Mouse (Mus musculus): ENCODE measurements around the gene Fam107b. TPM values are rescaled to one million over a fixed set of nuclear protein-coding genes. Genes with fewer than 3 reads are reported as not detected.

Gene Fam107b
- polyA plus RNA-seq, 1 experiment = 25.9 TPM

GRCm38 (mm10) chr2:3585231-3585783, 15.0 kb downstream of the Fam107b start:
- H3K36me3 ChIP-seq (ENCODE audit: control insufficient read depth, insufficient read depth, low read length) = no peaks in the 10 kb centered on the region
- WGBS = 61% methylated on average over 3 of the region's 3 CpGs
- TF ChIP-seq POLR2A (IDR thresholded peaks at IDR 0.05; ENCODE audit: low read depth, low read length) (no peak), CTCF (IDR thresholded peaks at IDR 0.05; ENCODE audit: extremely low read depth, insufficient read depth, insufficient read length, insufficient replicate concordance) (no peak)

DNA sequence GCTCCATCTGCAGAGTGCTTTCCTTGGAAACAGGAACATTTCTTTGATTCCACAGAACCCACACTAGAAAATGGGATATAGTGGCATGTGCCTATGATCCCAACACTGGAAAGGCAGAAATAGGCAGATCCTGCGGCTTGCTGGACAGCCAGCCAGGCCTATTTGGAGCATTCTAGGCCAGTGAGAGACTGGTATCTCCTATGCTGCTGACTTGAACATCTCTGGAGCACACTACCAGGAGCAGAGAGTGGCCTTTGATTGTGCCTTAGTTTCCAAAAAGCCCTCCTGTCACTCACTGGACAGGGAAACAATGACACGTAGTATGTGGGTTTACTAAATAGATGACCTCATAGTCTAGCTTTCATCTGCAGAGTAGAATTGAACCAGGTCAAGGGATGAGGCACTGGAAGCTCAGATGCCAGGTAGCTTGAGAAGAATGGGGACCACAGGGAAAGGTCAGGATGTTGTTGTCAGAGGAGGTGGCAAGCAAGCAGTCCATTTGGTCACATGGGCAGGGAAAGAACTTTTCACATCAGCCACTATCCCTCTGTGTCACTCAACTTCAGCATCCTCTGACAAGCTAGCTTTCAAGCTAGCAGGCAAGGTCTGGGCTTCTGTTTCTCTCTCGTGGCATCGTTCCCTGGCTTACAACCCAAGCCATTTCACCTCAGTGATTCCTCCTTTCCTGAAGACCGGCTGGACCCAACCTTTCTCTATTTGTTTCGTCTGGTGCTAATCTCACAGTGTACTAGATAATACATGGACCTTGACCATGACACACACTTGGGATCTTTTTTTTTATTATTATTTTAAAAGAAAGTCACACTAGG, 20.0 kb downstream of the Fam107b start:
- H3K4me3 ChIP-seq (ENCODE audit: extremely low read depth, insufficient read depth, insufficient read length) = no peak overlapping the region
- WGBS = 92% methylated on average over 6 of the region's 6 CpGs

More at GRCm38 (mm10) chr2:3585231-3585783, 15.0 kb downstream of the Fam107b start:
- Histone ChIP-seq H3K27me3 (ENCODE audit: control insufficient read depth, insufficient read depth, low read length) (no peaks in the 10 kb centered on the region), H3K4me1 (ENCODE audit: control insufficient read depth, insufficient read depth, insufficient read length) (no peaks in the 10 kb centered on the region), H3K4me3 (ENCODE audit: extremely low read depth, insufficient read depth, insufficient read length) (no peak overlapping the region), H3K27ac (ENCODE audit: insufficient read depth, low read length) (no peak overlapping the region)
- no peak for DNase-seq (ENCODE audit: low read depth in 1 of 2, low spot score in 2 of 2)

GRCm38 (mm10) chr2:3590916-3591197, 20.6 kb downstream of the Fam107b start:
- TF ChIP-seq POLR2A (IDR thresholded peaks at IDR 0.05; ENCODE audit: low read depth, low read length) (no peak), CTCF (IDR thresholded peaks at IDR 0.05; ENCODE audit: extremely low read depth, insufficient read depth, insufficient read length, insufficient replicate concordance) (no peak)
- 88% methylated on average over 1 of the region's 1 CpGs for WGBS
- no peak for DNase-seq (ENCODE audit: low read depth in 1 of 2, low spot score in 2 of 2)
- Histone ChIP-seq H3K27me3 (ENCODE audit: control insufficient read depth, insufficient read depth, low read length) (no peaks in the 10 kb centered on the region), H3K36me3 (ENCODE audit: control insufficient read depth, insufficient read depth, low read length) (no peaks in the 10 kb centered on the region), H3K27ac (ENCODE audit: insufficient read depth, low read length) (no peak overlapping the region), H3K4me3 (ENCODE audit: extremely low read depth, insufficient read depth, insufficient read length) (no peak overlapping the region), H3K4me1 (ENCODE audit: control insufficient read depth, insufficient read depth, insufficient read length) (no peaks in the 10 kb centered on the region)

More for the DNA sequence above, 20.0 kb downstream of the Fam107b start:
- DNase-seq (ENCODE audit: low read depth in 1 of 2, low spot score in 2 of 2) = no peak
- Histone ChIP-seq H3K4me1 (ENCODE audit: control insufficient read depth, insufficient read depth, insufficient read length) (no peaks in the 10 kb centered on the region), H3K27me3 (ENCODE audit: control insufficient read depth, insufficient read depth, low read length) (no peaks in the 10 kb centered on the region), H3K27ac (ENCODE audit: insufficient read depth, low read length) (no peak overlapping the region), H3K36me3 (ENCODE audit: control insufficient read depth, insufficient read depth, low read length) (no peaks in the 10 kb centered on the region)
- TF ChIP-seq POLR2A (IDR thresholded peaks at IDR 0.05; ENCODE audit: low read depth, low read length) (no peak), CTCF (IDR thresholded peaks at IDR 0.05; ENCODE audit: extremely low read depth, insufficient read depth, insufficient read length, insufficient replicate concordance) (no peak)

DNA sequence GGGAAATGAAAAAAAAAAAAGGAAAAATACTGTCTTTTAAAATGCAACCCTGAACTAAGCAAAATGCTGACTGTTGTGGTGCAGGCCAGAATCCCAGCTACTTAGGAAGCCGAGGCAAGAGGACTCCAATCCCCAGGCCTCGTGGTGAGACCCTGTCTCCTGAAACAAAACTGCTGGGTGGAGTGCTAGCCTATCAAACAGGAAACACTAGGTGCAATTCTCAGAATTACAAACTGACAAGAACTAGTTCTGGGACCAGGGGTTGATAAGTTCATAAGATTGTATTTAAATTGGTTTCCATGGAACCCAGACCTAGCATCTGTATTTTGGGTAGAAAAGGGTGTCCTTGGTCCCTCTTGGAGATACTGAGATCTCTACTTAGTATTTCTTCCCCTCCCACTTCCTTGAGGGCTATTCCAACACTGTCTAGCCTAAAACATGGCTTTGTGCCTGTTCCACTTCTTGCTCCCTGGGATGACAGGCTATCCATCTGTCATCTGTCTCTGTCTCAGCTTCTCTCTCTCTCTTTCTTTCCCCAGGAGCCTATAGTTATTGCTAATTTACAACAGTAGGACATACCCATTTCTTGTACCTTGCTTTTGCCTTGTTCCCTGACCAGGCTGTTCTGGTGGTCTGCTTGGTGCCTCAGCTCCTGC, 24.5 kb downstream of the Fam107b start:
- no peaks in the 10 kb centered on the region for H3K27me3 ChIP-seq (ENCODE audit: control insufficient read depth, insufficient read depth, low read length)
- no peak overlapping the region for H3K27ac ChIP-seq (ENCODE audit: insufficient read depth, low read length)
- TF ChIP-seq POLR2A (IDR thresholded peaks at IDR 0.05; ENCODE audit: low read depth, low read length) = no peak
- TF ChIP-seq CTCF (IDR thresholded peaks at IDR 0.05; ENCODE audit: extremely low read depth, insufficient read depth, insufficient read length, insufficient replicate concordance) = no peak
- H3K4me1 ChIP-seq (ENCODE audit: control insufficient read depth, insufficient read depth, insufficient read length) = no peaks in the 10 kb centered on the region
- 46% methylated on average over 2 of the region's 2 CpGs for WGBS
- H3K4me3 ChIP-seq (ENCODE audit: extremely low read depth, insufficient read depth, insufficient read length) = no peak overlapping the region
- DNase-seq (ENCODE audit: low read depth in 1 of 2, low spot score in 2 of 2) = no peak
- H3K36me3 ChIP-seq (ENCODE audit: control insufficient read depth, insufficient read depth, low read length) = no peaks in the 10 kb centered on the region

- Histone ChIP-seq H3K27me3 (ENCODE audit: control insufficient read depth, insufficient read depth, low read length) (no peaks in the 10 kb centered on the region), H3K27ac (ENCODE audit: insufficient read depth, low read length) (no peak overlapping the region), H3K36me3 (ENCODE audit: control insufficient read depth, insufficient read depth, low read length) (no peaks in the 10 kb centered on the region), H3K4me1 (ENCODE audit: control insufficient read depth, insufficient read depth, insufficient read length) (no peaks in the 10 kb centered on the region), H3K4me3 (ENCODE audit: extremely low read depth, insufficient read depth, insufficient read length) (no peak overlapping the region)
- no peak for DNase-seq (ENCODE audit: low read depth in 1 of 2, low spot score in 2 of 2)
- no peak for TF ChIP-seq POLR2A (IDR thresholded peaks at IDR 0.05; ENCODE audit: low read depth, low read length)
- TF ChIP-seq CTCF (IDR thresholded peaks at IDR 0.05; ENCODE audit: extremely low read depth, insufficient read depth, insufficient read length, insufficient replicate concordance) = no peak
- WGBS = 21% methylated on average over 3 of the region's 3 CpGs
These were observed 30.1 kb downstream of the Fam107b start for GRCm38 (mm10) chr2:3600421-3600820.

DNA sequence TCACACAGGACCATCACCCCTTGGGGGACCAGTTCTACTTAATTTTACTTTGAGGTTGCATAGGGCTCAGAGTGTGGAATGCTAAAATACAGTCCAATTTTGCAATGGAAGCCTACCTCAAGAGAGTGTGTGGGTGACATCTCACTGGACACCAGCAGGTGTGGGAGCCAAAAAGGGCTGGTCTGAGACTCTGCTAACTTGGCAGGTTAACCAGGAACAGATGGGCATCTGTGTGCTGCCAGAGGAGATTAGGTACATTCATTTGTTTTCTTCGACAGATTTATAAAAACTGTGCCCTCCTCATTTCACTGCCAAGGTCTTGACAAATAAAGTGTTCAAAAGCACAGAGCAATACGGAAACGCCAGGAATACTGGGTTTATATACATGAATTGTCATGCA, 32.3 kb downstream of the Fam107b start:
- no peaks in the 10 kb centered on the region for H3K4me1 ChIP-seq (ENCODE audit: control insufficient read depth, insufficient read depth, insufficient read length)
- no peaks in the 10 kb centered on the region for H3K36me3 ChIP-seq (ENCODE audit: control insufficient read depth, insufficient read depth, low read length)
- no peaks in the 10 kb centered on the region for H3K27me3 ChIP-seq (ENCODE audit: control insufficient read depth, insufficient read depth, low read length)
- TF ChIP-seq CTCF (IDR thresholded peaks at IDR 0.05; ENCODE audit: extremely low read depth, insufficient read depth, insufficient read length, insufficient replicate concordance) = no peak
- TF ChIP-seq POLR2A (IDR thresholded peaks at IDR 0.05; ENCODE audit: low read depth, low read length) = no peak
- H3K27ac ChIP-seq (ENCODE audit: insufficient read depth, low read length) = no peak overlapping the region
- DNase-seq (ENCODE audit: low read depth in 1 of 2, low spot score in 2 of 2) = no peak
- 96% methylated on average over 3 of the region's 3 CpGs for WGBS
- H3K4me3 ChIP-seq (ENCODE audit: extremely low read depth, insufficient read depth, insufficient read length) = no peak overlapping the region
